Comparison of ENCODE assay signal across 17 mouse cellular contexts in the genomic region with DNA sequence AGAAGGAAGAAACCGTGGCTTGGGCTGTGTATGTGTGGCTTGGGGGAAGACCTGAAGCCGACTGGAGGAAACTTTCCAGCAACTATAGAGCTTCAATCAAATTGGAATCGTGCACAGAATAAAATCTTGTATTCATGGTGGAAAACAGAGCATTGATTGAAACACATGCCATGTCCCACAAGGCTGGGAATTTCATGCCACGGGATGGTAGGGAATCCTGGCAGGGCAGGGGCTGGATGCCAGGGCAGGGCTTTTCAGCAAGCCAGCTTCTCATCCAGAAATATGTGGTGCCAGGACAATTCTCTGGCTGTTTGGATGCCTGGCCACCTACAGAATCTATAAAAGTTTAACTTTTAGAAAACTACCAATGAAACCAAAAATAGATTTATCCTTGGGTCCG.
DNase-seq lines count a peak whose midpoint lies in the region; ATAC-seq and TF ChIP-seq lines count a peak whose summit lies in the region.
"Had no signal": no experiment of that assay in that cellular context is flagged by ENCODE, and none has a peak within 500 bp of the region (broad histone marks: within the 10 kb centered on the region; RNA-seq: fewer than 3 reads in every experiment).

No protein-coding gene starts in this region.

- no peak overlapping the region for H3K9ac ChIP-seq in hindbrain, embryonic 12.5 days
- no peak overlapping the region for H3K9ac ChIP-seq in forebrain, embryonic 14.5 days (ENCODE audit: low read length)
- H3K9ac ChIP-seq in hindbrain, postnatal 0 days (replicated peaks; ENCODE audit: low read length) = no peak overlapping the region
- H3K9ac ChIP-seq: intestine, embryonic 15.5 days; kidney, embryonic 15.5 days; limb, embryonic 15.5 days; liver, postnatal 0 days had no signal

- H3K36me3 ChIP-seq in hindbrain, embryonic 10.5 days = no peaks in the 10 kb centered on the region
- no peaks in the 10 kb centered on the region for H3K36me3 ChIP-seq in hindbrain, embryonic 12.5 days
- no peaks in the 10 kb centered on the region for H3K36me3 ChIP-seq in forebrain, embryonic 14.5 days (ENCODE audit: control insufficient read depth, insufficient read depth, low read length)
- H3K36me3 ChIP-seq in hindbrain, postnatal 0 days (ENCODE audit: insufficient read depth, low read length) = no peaks in the 10 kb centered on the region
- H3K36me3 ChIP-seq: heart, embryonic 10.5 days; intestine, embryonic 15.5 days; kidney, embryonic 15.5 days; limb, embryonic 15.5 days had no signal

- no peak for TF ChIP-seq CTCF in hindbrain, postnatal 0 days (IDR thresholded peaks at IDR 0.05; ENCODE audit: low read depth)

- H3K9me3 ChIP-seq in hindbrain, embryonic 10.5 days = no peaks in the 10 kb centered on the region
- H3K9me3 ChIP-seq in hindbrain, embryonic 12.5 days (replicated peaks) = no peaks in the 10 kb centered on the region
- H3K9me3 ChIP-seq in forebrain, embryonic 14.5 days (replicated peaks; ENCODE audit: control insufficient read depth, low read length) = no peaks in the 10 kb centered on the region
- no peaks in the 10 kb centered on the region for H3K9me3 ChIP-seq in hindbrain, postnatal 0 days (ENCODE audit: low read length)
- H3K9me3 ChIP-seq: heart, embryonic 10.5 days; intestine, embryonic 15.5 days; kidney, embryonic 15.5 days; limb, embryonic 15.5 days had no signal

- no peak for DNase-seq in hindbrain, embryonic 10.5 days (ENCODE audit: low spot score)
- DNase-seq in cerebellum, postnatal 10 days = peak; percentile 62 to 81
- peak; percentile 73 for DNase-seq in forebrain, embryonic 14.5 days (ENCODE audit: low spot score)
- DNase-seq in hindbrain, postnatal 0 days (ENCODE audit: low spot score) = peak; percentile 68
- DNase-seq in embryo, embryonic 9.5 days (ENCODE audit: extremely low spot score) = no peak
- DNase-seq: adrenal gland, postnatal 14 days; gastrocnemius, postnatal 10 days; heart, postnatal 14 days; liver, postnatal 0 days; lung, postnatal 4 days; thymus, postnatal 25 days had no signal

- peak overlapping the region; percentile 91 for H3K27ac ChIP-seq in hindbrain, embryonic 10.5 days
- no peak overlapping the region for H3K27ac ChIP-seq in hindbrain, embryonic 12.5 days
- H3K27ac ChIP-seq in forebrain, embryonic 14.5 days (ENCODE audit: low read depth, low read length) = no peak overlapping the region
- no peak overlapping the region for H3K27ac ChIP-seq in hindbrain, postnatal 0 days
- H3K27ac ChIP-seq: heart, embryonic 10.5 days; intestine, embryonic 15.5 days; kidney, embryonic 15.5 days; limb, embryonic 15.5 days had no signal

- H3K4me2 ChIP-seq in hindbrain, embryonic 12.5 days (replicated peaks) = no peak overlapping the region
- no peak overlapping the region for H3K4me2 ChIP-seq in forebrain, embryonic 14.5 days (ENCODE audit: low read length)
- no peak overlapping the region for H3K4me2 ChIP-seq in hindbrain, postnatal 0 days (ENCODE audit: low read depth, low read length)
- H3K4me2 ChIP-seq: intestine, embryonic 15.5 days; kidney, embryonic 15.5 days; limb, embryonic 15.5 days had no signal

- peaks cover 67% of the 10 kb centered on the region for H3K4me1 ChIP-seq in hindbrain, embryonic 10.5 days (replicated peaks)
- H3K4me1 ChIP-seq in hindbrain, embryonic 12.5 days = peaks cover 29% of the 10 kb centered on the region
- H3K4me1 ChIP-seq in forebrain, embryonic 14.5 days (ENCODE audit: control insufficient read depth, insufficient read depth, low read length) = peaks cover 29% of the 10 kb centered on the region
- H3K4me1 ChIP-seq in hindbrain, postnatal 0 days (ENCODE audit: insufficient read depth, low read length) = peaks cover 16% of the 10 kb centered on the region; the same call in 1 of the 2 replicates
- H3K4me1 ChIP-seq: intestine, embryonic 15.5 days; kidney, embryonic 15.5 days had no signal

- no peak for ATAC-seq in hindbrain, embryonic 12.5 days (ENCODE audit: low FRiP score)
- peak; percentile 24; the same call in 1 of the 2 replicates for ATAC-seq in forebrain, embryonic 14.5 days
- peak; percentile 60 for ATAC-seq in hindbrain, postnatal 0 days
- ATAC-seq in megakaryocyte-erythroid progenitor cell, adult 5-6 weeks (replicated peaks; ENCODE audit: low FRiP score, low TSS enrichment, poor library complexity, severe bottlenecking) = no peak
- ATAC-seq: intestine, embryonic 15.5 days; liver, postnatal 0 days had no signal

- H3K4me3 ChIP-seq in hindbrain, embryonic 10.5 days = no peak overlapping the region
- no peak overlapping the region for H3K4me3 ChIP-seq in hindbrain, embryonic 12.5 days
- H3K4me3 ChIP-seq in forebrain, embryonic 14.5 days (ENCODE audit: low read depth, low read length) = no peak overlapping the region
- no peak overlapping the region for H3K4me3 ChIP-seq in hindbrain, postnatal 0 days (ENCODE audit: low read length)
- H3K4me3 ChIP-seq: heart, embryonic 10.5 days; intestine, embryonic 15.5 days; kidney, embryonic 15.5 days; limb, embryonic 15.5 days had no signal

- H3K27me3 ChIP-seq in hindbrain, embryonic 10.5 days (ENCODE audit: insufficient read depth, poor library complexity, severe bottlenecking) = peaks cover 10% of the 10 kb centered on the region; the same call in 1 of the 2 replicates
- no peaks in the 10 kb centered on the region for H3K27me3 ChIP-seq in hindbrain, embryonic 12.5 days
- no peaks in the 10 kb centered on the region for H3K27me3 ChIP-seq in forebrain, embryonic 14.5 days (replicated peaks; ENCODE audit: control insufficient read depth, insufficient read depth, low read length)
- no peaks in the 10 kb centered on the region for H3K27me3 ChIP-seq in hindbrain, postnatal 0 days (ENCODE audit: insufficient read depth, low read length)
- H3K27me3 ChIP-seq: intestine, embryonic 15.5 days; kidney, embryonic 15.5 days; limb, embryonic 15.5 days had no signal

- 92% methylated on average over 5 of the region's 5 CpGs for WGBS in hindbrain, embryonic 10.5 days
- WGBS in hindbrain, embryonic 12.5 days = 76% methylated on average over 5 of the region's 5 CpGs
- 53% methylated on average over 5 of the region's 5 CpGs for WGBS in forebrain, embryonic 14.5 days
- 48% methylated on average over 5 of the region's 5 CpGs for WGBS in hindbrain, postnatal 0 days

Comparison
In these comparisons a context has a peak if more than half of its experiments do, and no peak if none do; other contexts are left out.
1. DNase-seq: peak in cerebellum, postnatal 10 days (2 of 2), forebrain, embryonic 14.5 days (single experiment) and hindbrain, postnatal 0 days (single experiment); none in hindbrain, embryonic 10.5 days (single experiment) and embryo, embryonic 9.5 days (single experiment).
2. ATAC-seq: peak in forebrain, embryonic 14.5 days (single experiment) and hindbrain, postnatal 0 days (single experiment); none in hindbrain, embryonic 12.5 days (single experiment) and megakaryocyte-erythroid progenitor cell, adult 5-6 weeks (single experiment).